Mouse (Mus musculus) embryo, embryonic 10.5 days (tissue): ENCODE results near the gene Socs2.

Source experiments
- DNase-seq: peaks from one replicate; pipeline ENCODE4 v3.0.0-alpha.2; 2015; ENCODE audit warnings: low spot score

The Socs2 gene

GRCm38 (mm10) chr10:95342833-95343590 is 74.0 kb downstream of the Socs2 start:
- DNase-seq: no peak

- no peak for DNase-seq
These were observed 76.3 kb downstream of the Socs2 start for GRCm38 (mm10) chr10:95340676-95341075.

- no peak for DNase-seq
These were observed 79.4 kb downstream of the Socs2 start for GRCm38 (mm10) chr10:95337589-95337988.

GRCm38 (mm10) chr10:95336781-95337544 is 80.0 kb downstream of the Socs2 start:
- DNase-seq: no peak
